Mouse (Mus musculus): ENCODE measurements around the gene Shc2.
A peak's percentile ranks its signal among the peaks of the same experiment; 100 is the strongest.

Shc2 gene

DNA sequence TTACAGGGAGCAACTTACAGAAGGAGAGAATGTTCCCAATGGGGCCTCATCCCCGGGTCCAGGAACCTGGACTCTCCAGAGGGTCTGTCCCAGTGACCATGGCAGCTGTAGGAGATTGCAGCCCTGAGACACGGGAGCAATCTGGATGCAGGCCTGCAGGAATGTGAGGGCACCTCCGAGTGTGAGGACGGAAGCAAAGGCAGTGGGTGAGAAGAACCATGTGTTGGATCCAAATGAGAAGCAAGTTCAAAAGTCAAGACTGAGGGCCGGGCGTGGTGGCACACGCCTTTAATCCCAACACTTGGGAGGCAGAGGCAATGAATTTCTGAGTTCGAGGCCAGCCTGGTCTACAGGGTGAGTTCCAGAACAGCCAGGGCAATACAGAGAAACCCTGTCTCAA is 56.2 kb downstream of the Shc2 start:
- DNase-seq (ENCODE audit: low spot score in 2 of 2), result no peak

DNA sequence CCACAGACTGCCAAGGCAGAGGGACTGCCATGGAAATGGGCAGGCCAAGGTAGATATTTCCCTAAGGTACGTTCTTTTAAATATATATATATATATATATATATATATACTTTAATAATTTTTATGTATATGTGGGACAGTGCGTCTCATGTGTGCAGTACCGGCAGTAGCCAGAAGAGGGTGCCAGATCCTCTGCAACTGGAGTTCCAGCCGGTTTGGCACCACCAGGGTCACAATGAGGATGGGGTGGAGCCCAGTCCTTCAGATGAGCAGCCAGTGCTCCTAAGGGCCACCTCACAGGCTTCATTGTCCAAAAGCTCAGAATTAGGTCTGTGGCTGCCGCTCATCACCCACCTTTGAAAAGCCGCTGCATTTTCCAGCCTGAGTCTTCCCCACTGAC is 56.9 kb downstream of the Shc2 start:
- DNase-seq (ENCODE audit: low spot score in 2 of 2), result peak; percentile 46 to 81

DNA sequence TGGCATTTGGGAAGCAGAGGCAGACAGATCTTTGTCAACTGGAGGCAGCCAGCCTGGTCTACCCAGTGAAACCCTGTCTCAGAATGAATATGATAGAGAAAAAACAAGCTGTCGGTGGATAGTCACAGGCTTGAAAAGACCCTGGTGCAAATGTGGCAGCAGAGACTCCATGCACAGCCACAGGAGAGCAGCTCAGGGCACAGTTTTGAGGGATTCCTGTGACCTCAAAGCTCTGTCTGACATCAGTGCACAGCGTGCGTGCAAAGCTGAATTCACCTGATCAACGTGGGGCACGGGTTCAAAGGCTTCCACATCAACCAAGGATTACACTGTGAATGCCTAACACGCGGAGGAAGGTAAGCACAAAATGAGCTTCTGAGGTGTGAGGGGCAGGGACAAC is 57.4 kb downstream of the Shc2 start:
- no peak for DNase-seq (ENCODE audit: low spot score in 2 of 2)

DNA sequence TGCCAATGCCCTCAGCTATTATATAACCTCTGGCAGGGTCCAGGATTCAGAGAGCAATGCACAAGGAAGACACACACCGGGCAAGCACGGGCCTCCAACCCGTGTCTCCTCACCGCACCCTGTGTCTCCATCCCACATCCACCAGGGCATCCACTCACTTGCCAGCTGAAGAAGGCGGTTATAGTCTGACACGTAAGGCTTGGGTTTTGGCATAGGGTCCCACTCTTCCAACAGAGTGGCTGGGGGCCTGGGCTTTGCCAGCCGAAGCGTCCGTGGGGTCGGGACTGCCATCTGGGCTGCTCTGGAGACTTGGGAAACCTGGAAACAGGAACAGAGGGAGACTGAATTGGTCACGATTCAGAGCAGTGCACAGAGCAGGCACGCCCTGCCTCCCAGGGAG is 57.9 kb downstream of the Shc2 start:
- no peak for DNase-seq (ENCODE audit: low spot score in 2 of 2)

DNA sequence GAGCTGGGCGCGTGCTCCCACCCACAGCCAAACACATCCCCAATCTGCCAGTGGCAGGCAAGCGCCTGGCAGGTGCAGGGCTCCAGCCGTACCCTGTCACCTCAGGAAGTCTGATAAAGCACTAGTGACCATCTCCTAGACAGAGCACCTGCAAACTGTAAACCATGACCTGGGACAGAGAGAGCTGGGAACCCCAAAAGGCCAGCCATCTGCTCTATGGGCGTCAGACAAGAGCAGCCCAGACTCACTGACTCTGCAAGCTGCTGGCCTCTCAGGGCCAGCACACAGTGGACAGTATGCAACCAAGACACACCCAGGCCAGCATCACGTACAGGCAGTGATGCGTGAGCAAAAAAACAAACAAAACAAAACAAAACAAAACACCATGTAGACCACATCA is 58.8 kb downstream of the Shc2 start:
- DNase-seq (ENCODE audit: low spot score in 2 of 2), result no peak

DNA sequence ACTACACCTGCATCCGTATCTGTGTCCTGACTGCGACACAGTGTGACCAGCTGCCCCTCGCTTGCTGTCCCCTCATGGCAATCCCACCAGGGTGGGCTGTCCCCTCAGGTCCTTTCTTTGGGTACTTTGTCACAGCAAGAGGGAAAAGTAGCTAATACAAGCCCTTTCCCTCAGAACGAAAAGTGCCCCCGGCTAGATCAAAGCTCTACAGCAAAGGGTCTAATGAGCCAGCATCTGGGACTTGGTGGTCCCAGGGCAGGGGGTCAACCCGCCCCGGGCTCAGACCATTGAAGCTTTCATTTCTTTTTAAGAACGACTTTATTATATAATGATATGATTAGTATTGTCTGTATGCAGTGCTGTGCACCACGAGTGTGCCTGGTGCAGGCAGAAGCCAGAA is 59.4 kb downstream of the Shc2 start:
- no peak for DNase-seq (ENCODE audit: low spot score in 2 of 2)

DNA sequence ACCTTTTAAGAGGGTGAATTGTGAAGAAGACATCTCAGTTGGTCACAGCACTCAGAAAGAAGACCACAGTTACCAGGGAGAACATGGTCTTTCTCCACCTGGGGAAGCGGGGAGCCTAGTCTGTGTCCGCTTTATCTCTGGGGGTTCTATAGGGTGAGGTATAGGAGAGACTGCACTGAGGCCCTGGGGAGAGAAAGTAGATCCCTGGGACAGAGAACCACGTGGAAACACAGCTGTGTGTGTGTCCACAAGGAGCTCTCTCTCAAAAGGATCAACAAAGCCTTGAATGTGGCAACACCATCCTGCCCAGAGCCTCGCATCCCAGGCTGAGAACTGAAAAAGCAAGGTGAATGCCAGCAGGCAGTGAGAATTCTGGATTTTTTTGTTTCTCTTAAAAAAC is 60.3 kb downstream of the Shc2 start:
- DNase-seq (ENCODE audit: low spot score in 2 of 2), result no peak

DNA sequence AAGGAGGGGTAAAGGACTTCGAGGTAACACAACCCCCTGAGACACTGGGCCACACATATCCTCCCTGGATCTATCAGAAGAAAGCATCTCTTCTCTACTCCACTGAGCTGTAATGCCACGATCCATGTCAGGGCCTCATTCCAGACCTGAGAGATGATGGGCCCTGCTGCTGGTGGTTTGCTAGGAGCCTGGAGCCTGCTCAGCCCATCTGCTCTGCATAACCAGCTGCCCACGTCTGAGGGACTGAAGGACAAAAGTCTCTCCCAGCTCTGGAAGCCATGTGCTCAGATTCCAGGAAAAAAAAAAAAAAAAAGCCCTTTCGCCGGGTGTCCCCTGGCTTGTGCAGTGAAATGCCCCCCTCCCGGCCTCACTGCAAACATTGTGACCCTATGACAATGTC is 62.0 kb downstream of the Shc2 start:
- no peak for DNase-seq (ENCODE audit: low spot score in 2 of 2)

DNA sequence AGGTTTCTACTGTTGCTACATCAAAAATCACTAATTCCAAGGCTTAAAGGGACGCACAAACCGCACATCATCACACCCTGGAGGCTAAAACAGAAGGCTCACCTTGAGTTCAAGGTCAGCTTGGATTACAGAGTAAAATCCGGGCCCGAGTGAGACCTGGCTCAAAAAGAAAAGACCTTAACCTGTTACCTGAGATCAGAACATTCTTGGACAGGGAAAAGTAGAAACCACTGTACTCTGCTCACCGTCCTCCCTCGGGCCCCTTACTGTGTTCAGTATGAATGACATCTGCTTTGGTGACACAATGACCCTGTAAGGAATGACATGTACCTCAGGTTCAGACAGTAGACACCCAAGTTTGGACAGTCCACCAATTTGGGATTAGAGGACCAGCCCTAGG is 62.9 kb downstream of the Shc2 start:
- no peak for DNase-seq (ENCODE audit: low spot score in 2 of 2)

DNA sequence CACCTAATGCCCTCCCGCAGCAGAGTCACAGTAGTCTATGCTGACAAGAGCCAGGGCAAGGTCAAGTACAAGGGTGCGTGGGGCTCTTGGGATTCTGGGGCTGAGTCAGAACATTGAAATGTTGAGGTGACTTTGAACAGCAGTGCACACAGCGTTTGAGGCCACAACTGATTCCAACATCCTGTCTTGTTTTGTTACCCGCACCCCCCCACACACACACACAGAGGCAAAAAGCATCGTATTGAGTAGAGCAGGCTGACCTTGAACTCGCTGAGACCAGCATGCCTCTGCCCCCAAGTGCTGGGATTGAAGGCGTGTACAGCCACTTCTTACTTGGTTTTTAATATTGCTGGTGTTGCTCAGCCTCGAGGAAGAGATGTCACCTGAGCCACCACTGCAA is 63.4 kb downstream of the Shc2 start:
- DNase-seq (ENCODE audit: low spot score in 2 of 2), result no peak

DNA sequence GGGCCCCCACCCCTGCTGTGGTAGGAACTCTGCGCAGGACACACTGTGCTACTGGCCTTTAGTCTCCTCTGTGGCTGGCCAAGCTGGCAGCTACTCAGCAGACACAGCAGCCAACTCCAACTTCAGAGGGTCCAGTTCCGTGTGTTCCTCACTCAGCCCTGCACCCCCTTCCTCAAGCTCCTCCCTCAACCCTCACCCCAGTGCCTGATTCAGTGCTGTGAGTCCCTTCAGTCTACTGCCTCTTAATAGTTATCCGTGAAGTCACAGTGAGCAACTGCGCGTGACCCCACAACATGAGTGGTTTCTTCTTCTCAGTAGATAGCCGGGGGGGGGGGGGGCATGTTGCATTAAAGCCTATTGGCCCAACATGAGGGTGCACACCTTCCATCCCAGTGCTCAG is 64.1 kb downstream of the Shc2 start:
- DNase-seq (ENCODE audit: low spot score in 2 of 2), result no peak

DNA sequence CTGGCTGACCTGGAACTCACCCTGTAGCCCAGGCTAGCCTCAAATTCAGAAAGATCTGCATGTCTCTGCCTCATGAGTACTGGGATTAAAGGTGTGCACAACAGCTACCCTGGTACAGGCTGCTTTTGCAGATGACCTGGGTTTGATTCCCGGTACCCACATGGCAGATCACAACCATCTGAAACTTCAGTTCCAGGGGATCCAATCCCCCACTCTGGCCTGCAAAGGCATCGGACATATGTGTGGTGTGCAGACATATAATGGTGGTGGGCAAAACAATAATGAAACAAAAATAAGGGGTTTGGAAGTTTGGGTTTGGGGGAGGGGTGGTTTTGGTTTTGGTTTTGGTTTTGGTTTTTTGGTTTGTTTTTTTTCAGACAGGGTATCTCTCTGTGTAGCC is 66.4 kb downstream of the Shc2 start:
- no peak for DNase-seq (ENCODE audit: low spot score in 2 of 2)

DNA sequence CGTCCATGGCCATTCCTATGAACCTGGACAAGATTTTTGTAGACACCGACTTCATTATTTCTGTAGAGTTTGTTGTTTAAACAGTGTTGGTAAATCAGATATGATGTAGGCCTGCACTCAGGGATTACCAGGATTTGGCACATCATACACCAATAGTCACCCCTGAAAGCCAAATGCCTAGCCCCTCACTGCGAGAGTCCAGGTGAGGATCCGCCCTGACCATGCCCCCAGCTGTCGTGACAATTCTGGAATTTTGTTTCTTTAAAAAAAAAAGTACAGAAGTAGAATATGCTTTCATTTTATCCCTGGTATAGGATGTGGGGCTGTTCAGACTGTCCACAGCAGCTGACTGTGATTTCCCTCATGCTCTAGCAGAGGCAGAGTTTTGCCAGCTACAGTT is 67.8 kb downstream of the Shc2 start:
- no peak for DNase-seq (ENCODE audit: low spot score in 2 of 2)

All from cerebellum, postnatal 4 days (tissue).